Mouse (Mus musculus): ENCODE measurements at regions not wholly inside any gene's neighbourhood (a gene's known extent, or its start where the extent isn't known, plus 50 kb on each side); places are given as distances from the start of the nearest gene placed in this dataset.

GRCm38 (mm10) chr7:68686396-68687139, 62.5 kb downstream of the Arrdc4 start:
- DNase-seq (ENCODE audit: low spot score in 2 of 2) = no peak

GRCm38 (mm10) chr7:68682929-68683643, 66.0 kb downstream of the Arrdc4 start:
- DNase-seq (ENCODE audit: low spot score in 2 of 2) = no peak

- no peak for DNase-seq (ENCODE audit: low spot score in 2 of 2)
These were observed 66.7 kb downstream of the Arrdc4 start for GRCm38 (mm10) chr7:68682318-68682728.

DNA sequence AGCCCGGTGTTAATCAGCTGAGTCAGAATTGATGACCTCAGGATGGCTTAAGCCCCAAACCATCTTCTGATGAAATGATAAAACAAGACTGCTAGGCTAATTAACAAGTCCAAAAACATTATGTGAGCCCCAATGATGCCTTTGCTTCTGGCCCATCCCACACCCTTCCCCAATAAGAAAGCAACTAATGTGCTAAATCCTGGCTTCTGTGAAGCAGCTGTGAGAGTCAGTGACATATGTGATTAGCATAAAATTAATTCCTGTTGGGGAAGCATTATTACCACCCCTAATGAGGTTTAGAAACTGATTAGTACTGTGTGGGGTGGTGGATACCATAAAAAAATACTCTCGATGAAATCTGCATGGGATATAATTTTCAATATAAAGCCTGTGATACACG, 69.3 kb downstream of the Arrdc4 start:
- no peak for DNase-seq (ENCODE audit: low spot score in 2 of 2)

GRCm38 (mm10) chr7:68667790-68668732, 81.0 kb downstream of the Arrdc4 start:
- DNase-seq (ENCODE audit: low spot score in 2 of 2) = no peak

DNA sequence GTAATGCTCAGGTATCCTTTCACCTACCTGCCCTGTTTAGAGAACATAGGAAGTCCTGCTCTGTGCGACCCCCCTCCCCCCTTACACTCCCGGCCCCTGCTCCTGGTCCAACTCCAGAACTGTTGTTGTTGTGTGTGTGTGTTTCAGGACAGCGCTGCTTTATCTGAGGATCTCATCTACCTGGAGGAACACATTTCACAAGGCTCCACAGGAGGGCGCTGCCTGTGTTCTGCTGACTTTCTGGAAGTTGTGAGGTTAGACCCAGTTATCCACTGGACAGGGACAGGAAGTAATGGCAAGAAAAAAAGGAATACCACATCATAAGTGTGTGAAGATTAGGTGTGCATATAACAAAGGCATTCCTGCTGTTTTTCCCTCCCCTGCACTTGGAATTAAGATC, 81.8 kb downstream of the Arrdc4 start:
- no peak for DNase-seq (ENCODE audit: low spot score in 2 of 2)

GRCm38 (mm10) chr7:68656354-68656753, 92.7 kb downstream of the Arrdc4 start:
- no peak for DNase-seq (ENCODE audit: low spot score in 2 of 2)

DNA sequence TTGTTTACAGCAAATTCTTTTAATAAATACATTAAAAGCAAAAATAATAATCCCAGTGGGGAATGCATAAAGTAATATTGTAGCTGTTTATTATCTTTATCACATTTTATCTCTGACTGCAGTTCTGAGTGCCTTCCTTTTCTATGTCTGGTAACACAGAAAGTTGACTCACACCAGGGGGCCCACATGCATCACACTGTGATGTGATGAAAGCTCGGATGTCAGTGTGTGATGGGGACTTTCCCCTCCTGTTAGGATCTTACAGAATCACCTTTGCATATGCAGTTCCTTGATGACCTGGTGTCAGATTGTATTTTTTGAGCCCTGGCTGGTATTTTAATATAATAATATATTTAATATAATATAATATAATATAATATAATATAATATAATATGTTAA, 95.5 kb downstream of the Arrdc4 start:
- no peak for DNase-seq (ENCODE audit: low spot score in 2 of 2)

DNA sequence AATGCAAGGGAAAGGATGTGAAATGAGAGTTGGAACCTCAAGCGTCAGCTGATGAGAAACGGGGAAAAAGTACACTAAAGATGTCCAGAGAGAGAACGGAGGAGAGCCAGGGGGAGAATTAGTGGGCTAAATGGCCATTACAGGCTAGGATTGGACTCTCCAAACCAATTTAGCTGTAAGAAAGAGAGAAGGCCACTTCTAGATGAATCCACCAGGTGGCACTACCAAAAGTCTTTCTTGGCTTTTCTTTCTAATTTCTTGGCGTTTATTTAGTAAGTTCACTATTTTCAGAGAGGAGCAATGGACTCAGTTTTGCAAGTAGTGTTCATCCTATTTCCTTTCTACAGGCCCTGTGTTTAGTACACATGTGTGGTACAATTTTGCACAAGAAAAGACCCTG, 97.6 kb downstream of the Arrdc4 start:
- DNase-seq (ENCODE audit: low spot score in 2 of 2) = no peak

DNA sequence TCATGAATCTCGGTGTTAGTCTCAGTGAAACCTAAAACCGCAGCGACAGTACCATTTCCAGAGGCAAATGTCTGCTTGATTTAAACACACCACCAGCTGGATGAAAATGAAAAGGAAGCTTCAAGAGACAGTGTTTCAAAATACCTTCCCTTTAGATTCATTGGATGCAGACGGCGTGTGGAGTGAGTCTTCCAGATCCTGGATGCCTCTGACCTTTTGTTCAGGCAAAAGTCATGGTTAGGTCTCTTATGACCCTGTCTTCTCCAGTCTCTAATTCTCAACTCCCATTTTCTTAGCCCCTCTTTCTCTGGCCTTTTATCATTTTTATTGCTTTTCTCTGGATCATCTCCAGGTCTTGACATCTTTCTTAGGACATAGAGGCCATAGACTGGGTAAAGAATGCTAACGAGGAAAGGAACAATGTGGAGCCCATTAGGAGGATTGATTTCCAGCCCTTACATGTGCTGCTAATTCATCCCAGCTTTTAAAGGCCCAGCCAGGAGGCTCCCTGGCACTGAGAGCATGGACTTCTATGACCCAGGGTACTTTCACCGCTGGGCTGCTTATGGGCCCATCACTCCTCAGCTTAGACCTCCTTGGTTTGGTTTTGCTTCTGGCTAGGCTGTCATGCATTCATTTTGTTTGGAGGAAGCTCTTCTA, 111.4 kb downstream of the Arrdc4 start:
- no peak for DNase-seq (ENCODE audit: low spot score in 2 of 2)

- no peak for DNase-seq (ENCODE audit: low spot score in 2 of 2)
These were observed 128.0 kb downstream of the Arrdc4 start for GRCm38 (mm10) chr7:68621080-68621479.

- no peak for DNase-seq (ENCODE audit: low spot score in 2 of 2)
These were observed 138.5 kb downstream of the Arrdc4 start for GRCm38 (mm10) chr7:68610499-68610898.

GRCm38 (mm10) chr7:68607170-68607569, 141.9 kb downstream of the Arrdc4 start:
- no peak for DNase-seq (ENCODE audit: low spot score in 2 of 2)

GRCm38 (mm10) chr7:68606278-68606677, 142.8 kb downstream of the Arrdc4 start:
- DNase-seq (ENCODE audit: low spot score in 2 of 2) = no peak

DNA sequence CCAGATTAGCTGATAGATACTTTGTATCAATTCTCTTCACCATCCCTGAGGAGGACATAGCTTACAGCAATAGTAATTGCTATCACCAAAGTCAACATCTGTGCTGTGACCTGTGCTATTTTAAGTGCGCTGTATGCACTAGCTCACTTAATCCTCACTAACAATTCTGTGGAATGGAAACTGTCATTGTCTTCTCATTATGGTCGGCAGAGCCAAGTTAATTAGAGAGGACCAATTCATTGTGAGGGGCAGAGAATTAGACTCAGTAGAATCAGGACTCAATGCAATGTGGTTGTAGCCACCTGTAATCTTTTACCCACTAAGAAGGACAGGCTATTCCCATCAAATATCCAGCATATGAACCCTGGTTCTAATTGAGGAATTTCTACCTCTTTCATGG, 145.3 kb downstream of the Arrdc4 start:
- DNase-seq (ENCODE audit: low spot score in 2 of 2) = no peak

GRCm38 (mm10) chr7:68602003-68602402, 147.0 kb downstream of the Arrdc4 start:
- DNase-seq (ENCODE audit: low spot score in 2 of 2) = no peak

DNA sequence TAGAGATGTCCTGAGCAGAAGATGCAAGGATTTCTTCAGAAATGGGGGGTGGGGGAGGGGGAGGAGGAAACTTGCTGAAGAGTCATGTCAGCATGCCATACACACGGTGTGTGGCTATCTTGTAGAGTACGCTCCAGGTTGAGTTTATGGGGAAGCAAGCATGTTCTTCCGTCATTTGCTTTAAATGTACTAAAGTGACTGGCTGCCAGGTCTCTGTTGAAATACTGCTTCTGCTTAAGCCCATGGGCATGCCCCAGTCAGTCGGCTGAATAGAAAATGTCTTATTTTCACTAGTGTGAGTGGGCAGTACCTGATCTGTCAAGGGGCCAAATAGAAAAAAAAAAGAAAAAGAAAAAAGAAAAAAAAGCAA, 155.0 kb downstream of the Arrdc4 start:
- no peak for DNase-seq (ENCODE audit: low spot score in 2 of 2)

DNA sequence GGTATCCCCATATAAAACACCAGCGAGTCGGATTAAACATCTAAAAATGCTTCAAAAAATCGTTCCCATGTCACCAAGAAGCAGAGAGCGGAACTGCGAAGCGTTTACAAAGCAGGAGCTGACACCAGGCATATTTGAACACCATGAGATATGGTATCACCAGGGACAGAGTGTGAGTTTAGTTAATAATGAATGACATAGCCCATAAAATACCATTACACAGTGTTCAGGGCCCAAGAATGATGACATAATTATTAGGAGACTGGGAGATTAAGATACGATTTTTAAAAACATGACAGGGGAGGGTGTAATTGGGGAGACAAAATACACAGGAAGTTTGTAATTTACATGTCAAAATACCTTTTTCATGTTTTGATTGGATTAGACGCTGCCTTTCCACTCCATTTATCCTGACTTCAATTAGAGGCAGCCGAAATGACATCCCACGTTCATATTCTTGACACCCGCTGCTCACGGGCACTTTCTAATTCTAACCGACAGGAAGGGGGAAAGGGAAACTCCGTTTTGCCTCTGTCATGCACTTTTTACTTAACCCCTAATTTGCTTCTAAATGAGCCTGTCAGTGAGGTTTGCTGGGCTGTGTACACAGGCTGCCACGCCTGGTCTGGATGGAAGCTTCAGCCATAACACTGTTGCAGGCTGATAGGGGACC, 155.6 kb downstream of the Arrdc4 start:
- no peak for DNase-seq (ENCODE audit: low spot score in 2 of 2)

GRCm38 (mm10) chr7:68582540-68583325, 166.3 kb downstream of the Arrdc4 start:
- DNase-seq (ENCODE audit: low spot score in 2 of 2) = no peak

DNA sequence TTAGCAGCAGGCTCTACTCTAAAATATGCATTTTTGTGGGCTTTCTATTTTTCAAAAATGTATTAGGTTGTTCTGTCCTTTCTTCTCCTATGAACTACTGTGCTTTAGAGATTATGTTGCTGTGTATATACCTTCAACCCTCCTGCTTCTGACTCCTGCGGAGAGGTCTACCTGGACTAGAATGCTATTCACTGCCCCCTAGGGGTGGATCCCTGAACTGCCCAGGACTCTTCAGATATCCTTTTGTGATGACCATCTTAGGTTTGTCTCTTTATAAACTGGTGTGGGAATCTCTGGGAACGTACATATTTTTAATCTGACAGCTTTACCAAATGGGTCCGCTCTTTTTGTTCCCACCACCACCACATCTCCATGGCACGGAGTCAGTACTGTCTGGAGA, 168.4 kb downstream of the Arrdc4 start:
- DNase-seq (ENCODE audit: low spot score in 2 of 2) = peak; percentile 6 to 49

Data from spleen, postnatal 10 days (tissue).